Mouse (Mus musculus): ENCODE data around the gene Prpf6. TPM values are rescaled to one million over a fixed set of nuclear protein-coding genes. Genes with fewer than 3 reads are reported as not detected.

The Prpf6 gene
- polyA plus RNA-seq, 1 experiment from 2014 or later = 63.6 TPM

DNA sequence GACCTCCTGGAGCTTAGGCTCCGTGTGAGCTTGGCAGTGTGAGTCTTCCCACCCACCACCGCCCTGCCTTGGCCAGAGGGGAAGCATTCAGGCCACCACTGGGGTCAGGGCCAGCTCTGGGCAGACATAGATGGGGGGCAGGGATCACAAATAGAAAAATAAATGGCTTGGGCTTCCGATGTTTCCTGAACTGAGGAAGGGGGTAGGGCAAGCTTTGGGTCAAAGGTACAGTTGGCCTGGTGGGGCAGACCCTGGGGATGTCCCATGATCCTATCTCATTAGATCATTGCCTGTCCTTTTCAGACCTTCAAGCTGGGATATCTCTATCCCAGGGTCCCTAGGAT is 86.1 kb downstream of the Prpf6 start:
- Histone ChIP-seq H3K9ac (no peak overlapping the region), H3K36me3 (no peaks in the 10 kb centered on the region), H3K27me3 (peaks cover 8% of the 10 kb centered on the region), H3K27ac (replicated peaks) (peak overlapping the region; percentile 23), H3K4me3 (replicated peaks) (no peak overlapping the region), H3K4me2 (replicated peaks) (no peak overlapping the region), H3K9me3 (replicated peaks) (no peaks in the 10 kb centered on the region), H3K4me1 (peaks cover 49% of the 10 kb centered on the region)
- 55% methylated on average over 3 of the region's 3 CpGs for WGBS
- no peak for ATAC-seq (ENCODE audit: insufficient number of reproducible peaks, low FRiP score, low TSS enrichment, low read depth)

DNA sequence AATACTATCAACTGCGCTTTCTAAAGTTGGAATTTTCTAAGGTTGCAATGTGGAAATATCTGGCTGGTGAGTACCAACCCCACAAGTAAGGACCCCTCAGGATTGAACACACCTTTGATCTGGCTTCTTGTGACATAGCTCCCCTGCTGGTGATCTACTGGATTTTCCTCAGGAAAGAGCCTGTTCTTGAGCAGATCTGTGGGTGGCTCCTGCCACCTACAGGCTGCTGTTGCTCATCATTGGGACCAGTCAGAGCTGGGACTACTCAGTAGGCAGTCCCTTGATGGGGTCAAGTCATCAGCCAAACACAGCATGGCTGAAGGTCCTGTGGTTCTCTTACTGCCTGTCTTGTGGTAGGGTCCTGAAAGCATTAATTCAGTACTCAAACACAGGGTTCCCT is 87.1 kb downstream of the Prpf6 start:
- Histone ChIP-seq H3K9ac (no peak overlapping the region), H3K27ac (replicated peaks) (no peak overlapping the region), H3K9me3 (replicated peaks) (no peaks in the 10 kb centered on the region), H3K27me3 (no peaks in the 10 kb centered on the region; the same call in 1 of the 2 replicates), H3K4me1 (peaks cover 40% of the 10 kb centered on the region), H3K36me3 (no peaks in the 10 kb centered on the region), H3K4me3 (replicated peaks) (no peak overlapping the region), H3K4me2 (replicated peaks) (no peak overlapping the region)
- WGBS = 51% methylated on average over 1 of the region's 1 CpGs
- peak; percentile 63 for ATAC-seq (ENCODE audit: insufficient number of reproducible peaks, low FRiP score, low TSS enrichment, low read depth)

DNA sequence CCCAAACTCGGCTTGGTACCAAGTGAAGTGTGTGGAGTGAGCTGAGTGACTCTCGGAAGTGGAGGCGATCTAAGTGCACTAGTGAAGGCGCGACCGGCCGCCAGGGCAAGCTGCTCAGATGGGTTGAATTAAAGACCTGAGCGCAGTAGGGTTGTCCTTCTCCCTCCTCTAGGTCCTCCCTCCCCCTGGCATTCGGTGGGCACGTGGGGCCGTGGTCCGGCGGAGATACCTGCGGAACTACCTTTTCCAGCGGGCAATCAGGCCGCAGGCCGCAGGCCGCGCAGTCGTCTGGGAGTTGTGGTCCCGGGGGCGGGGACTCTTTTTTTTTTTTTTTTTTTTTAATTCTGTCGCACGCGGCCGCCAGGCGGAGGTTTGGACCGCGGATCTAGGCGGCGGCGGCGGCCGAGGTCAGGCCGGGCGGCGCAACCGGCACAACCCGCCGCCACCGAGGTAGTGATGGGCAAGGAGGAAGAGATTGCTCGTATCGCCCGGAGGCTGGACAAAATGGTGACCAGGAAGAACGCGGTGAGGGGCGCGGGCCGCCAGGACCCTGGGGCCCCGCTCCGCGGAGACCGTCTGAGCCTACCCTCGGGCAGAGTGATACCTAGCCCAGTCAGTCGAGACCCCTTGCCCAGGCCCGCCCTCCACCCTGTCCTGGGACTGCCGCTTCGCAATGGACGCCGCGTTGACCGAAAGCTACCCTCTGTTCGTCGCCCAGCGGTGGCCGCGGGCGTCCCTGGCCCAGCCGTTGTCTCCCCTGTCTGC is 88.5 kb downstream of the Prpf6 start, which contains the start of gene Tcea2:
Tcea2 (plus strand) TSS at position 360 of the 765 bp plus-strand sequence.
- peaks cover 26% of the 10 kb centered on the region for H3K4me1 ChIP-seq
- no peaks in the 10 kb centered on the region for H3K36me3 ChIP-seq
- WGBS = under 1% methylated on average over 69 of the region's 69 CpGs
- peak within 1 kb of the TSS; percentile 48; the same call in 1 of the 2 replicates for H3K27ac ChIP-seq (replicated peaks)
- H3K4me2 ChIP-seq (replicated peaks) = peak within 1 kb of the TSS; percentile 88
- no peaks in the 10 kb centered on the region for H3K9me3 ChIP-seq (replicated peaks)
- H3K9ac ChIP-seq = peak within 1 kb of the TSS; percentile 80
- peak within 1 kb of the TSS; percentile 74 for H3K4me3 ChIP-seq (replicated peaks)
- peak; percentile 32; the same call in 1 of the 2 replicates for ATAC-seq (ENCODE audit: insufficient number of reproducible peaks, low FRiP score, low TSS enrichment, low read depth)
- no peaks in the 10 kb centered on the region for H3K27me3 ChIP-seq

DNA sequence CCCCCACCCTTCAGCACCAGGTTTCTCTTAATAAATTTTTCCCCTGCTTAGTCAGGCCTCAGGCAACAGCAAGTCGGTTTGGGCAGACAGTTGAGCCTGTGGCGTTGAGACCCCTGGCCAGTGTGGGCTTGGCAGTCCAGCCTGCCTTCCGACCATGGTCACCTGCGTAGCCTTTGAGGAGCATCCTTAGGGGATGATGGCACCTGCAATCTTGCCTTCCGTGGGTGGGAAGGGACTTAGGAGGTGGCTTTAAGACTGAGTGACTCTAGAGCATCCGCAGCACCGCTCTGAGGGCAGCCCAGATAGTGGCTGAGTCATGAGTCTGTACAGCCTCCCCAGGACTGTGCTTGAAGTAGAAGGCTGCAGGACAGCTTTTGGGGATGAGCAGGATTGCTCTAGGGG is 89.0 kb downstream of the Prpf6 start:
- H3K4me2 ChIP-seq (replicated peaks) = peak overlapping the region; percentile 88
- no peaks in the 10 kb centered on the region for H3K36me3 ChIP-seq
- no peaks in the 10 kb centered on the region for H3K27me3 ChIP-seq
- peak overlapping the region; percentile 80 for H3K9ac ChIP-seq
- WGBS = 10% methylated on average over 7 of the region's 7 CpGs
- peak overlapping the region; percentile 48; the same call in 1 of the 2 replicates for H3K27ac ChIP-seq (replicated peaks)
- peaks cover 21% of the 10 kb centered on the region for H3K4me1 ChIP-seq
- peak; percentile 40; the same call in 1 of the 2 replicates for ATAC-seq (ENCODE audit: insufficient number of reproducible peaks, low FRiP score, low TSS enrichment, low read depth)
- no peaks in the 10 kb centered on the region for H3K9me3 ChIP-seq (replicated peaks)
- H3K4me3 ChIP-seq (replicated peaks) = peak overlapping the region; percentile 74

DNA sequence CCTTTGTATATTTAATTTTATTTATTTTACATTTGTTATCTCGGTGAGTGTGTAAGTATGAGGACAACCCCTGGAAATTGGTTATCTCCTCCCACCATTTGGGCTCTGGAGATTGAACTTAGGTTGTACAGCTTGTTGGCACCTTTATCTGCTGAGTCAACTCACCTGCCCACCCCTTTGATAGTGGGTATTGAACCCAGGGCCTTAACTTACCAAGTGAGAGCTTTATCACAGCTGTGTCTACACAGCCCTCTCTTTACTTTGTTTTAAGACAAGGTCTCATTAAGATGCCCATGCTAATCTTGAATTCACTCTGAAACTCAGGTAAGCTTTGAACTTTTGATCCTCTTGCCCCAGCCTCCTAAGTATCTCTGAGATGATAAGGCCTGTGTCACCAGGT is 90.3 kb downstream of the Prpf6 start:
- no peak overlapping the region for H3K4me3 ChIP-seq (replicated peaks)
- H3K9me3 ChIP-seq (replicated peaks) = no peaks in the 10 kb centered on the region
- no peaks in the 10 kb centered on the region for H3K27me3 ChIP-seq
- no peak overlapping the region for H3K9ac ChIP-seq
- 88% methylated on average over 1 of the region's 1 CpGs for WGBS
- peaks cover 12% of the 10 kb centered on the region for H3K36me3 ChIP-seq
- H3K4me2 ChIP-seq (replicated peaks) = no peak overlapping the region
- no peak overlapping the region for H3K27ac ChIP-seq (replicated peaks)
- H3K4me1 ChIP-seq = peaks cover 20% of the 10 kb centered on the region
- ATAC-seq (ENCODE audit: insufficient number of reproducible peaks, low FRiP score, low TSS enrichment, low read depth) = no peak

DNA sequence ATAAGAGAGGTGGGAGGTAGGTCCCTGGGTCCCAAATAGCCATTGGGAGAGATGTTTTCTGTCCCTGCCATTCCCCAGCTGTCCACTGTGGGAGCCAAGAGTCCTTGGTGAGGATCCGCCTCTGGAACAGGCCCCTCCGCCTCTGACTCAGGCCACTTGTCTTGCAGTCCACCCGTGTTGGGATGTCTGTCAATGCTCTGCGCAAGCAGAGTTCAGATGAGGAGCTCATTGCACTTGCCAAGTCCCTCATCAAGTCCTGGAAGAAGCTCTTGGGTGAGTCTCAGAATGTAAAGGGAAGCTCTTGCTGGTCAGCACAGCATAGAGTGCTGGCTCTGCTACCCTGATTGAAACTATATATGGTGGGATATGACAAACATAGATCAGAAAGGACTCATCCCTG is 91.7 kb downstream of the Prpf6 start:
- Histone ChIP-seq H3K4me3 (replicated peaks) (no peak overlapping the region), H3K9ac (no peak overlapping the region), H3K4me2 (replicated peaks) (no peak overlapping the region), H3K9me3 (replicated peaks) (no peaks in the 10 kb centered on the region), H3K27ac (replicated peaks) (no peak overlapping the region), H3K36me3 (peaks cover 25% of the 10 kb centered on the region), H3K4me1 (peaks cover 20% of the 10 kb centered on the region), H3K27me3 (no peaks in the 10 kb centered on the region)
- WGBS = 68% methylated on average over 4 of the region's 4 CpGs
- no peak for ATAC-seq (ENCODE audit: insufficient number of reproducible peaks, low FRiP score, low TSS enrichment, low read depth)

DNA sequence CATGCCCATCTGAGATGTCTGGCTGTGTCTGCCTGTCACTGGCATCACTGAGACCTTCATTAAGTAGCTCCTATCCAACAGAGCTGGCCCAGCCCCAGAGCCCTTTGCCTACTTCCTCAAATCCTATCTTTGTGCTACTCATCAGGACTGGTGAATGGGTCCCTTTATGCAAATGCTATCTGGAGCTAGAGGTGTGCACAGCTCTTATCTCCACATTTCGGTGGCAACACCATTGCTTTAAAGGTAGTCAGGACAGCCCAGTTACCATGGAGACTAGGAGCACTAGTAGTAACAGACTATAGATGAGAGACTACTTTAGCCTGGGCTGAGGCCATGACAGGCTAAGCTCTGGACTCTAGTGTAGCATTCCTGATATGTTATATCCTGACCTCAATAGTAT is 93.0 kb downstream of the Prpf6 start:
- Histone ChIP-seq H3K4me1 (peaks cover 11% of the 10 kb centered on the region), H3K4me2 (replicated peaks) (no peak overlapping the region), H3K9me3 (replicated peaks) (no peaks in the 10 kb centered on the region), H3K4me3 (replicated peaks) (no peak overlapping the region), H3K27ac (replicated peaks) (no peak overlapping the region), H3K36me3 (peaks cover 38% of the 10 kb centered on the region), H3K27me3 (no peaks in the 10 kb centered on the region), H3K9ac (no peak overlapping the region)
- 81% methylated on average over 1 of the region's 1 CpGs for WGBS
- no peak for ATAC-seq (ENCODE audit: insufficient number of reproducible peaks, low FRiP score, low TSS enrichment, low read depth)

DNA sequence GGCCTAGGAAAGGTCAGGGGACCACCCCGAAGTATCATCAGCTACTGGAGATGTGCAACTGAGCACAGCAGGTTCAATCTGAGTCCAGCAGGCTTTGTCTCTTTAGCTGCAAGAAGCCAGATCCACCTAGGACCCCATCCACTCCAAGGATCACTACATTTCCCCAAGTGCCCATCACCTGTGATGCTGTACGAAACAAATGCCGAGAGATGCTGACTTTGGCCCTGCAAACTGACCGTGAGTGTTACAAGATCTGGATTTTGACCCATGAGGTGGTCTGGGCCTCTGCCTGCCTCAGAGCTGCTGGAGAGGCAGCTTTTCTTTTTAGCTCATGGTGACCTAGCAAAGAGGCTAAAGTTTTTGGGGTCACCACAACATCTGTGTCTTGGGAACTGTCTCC is 94.0 kb downstream of the Prpf6 start:
- Histone ChIP-seq H3K27me3 (no peaks in the 10 kb centered on the region), H3K9ac (no peak overlapping the region), H3K27ac (replicated peaks) (no peak overlapping the region), H3K36me3 (peaks cover 41% of the 10 kb centered on the region), H3K4me1 (peaks cover 12% of the 10 kb centered on the region), H3K4me2 (replicated peaks) (no peak overlapping the region), H3K4me3 (replicated peaks) (no peak overlapping the region), H3K9me3 (replicated peaks) (no peaks in the 10 kb centered on the region)
- 94% methylated on average over 4 of the region's 4 CpGs for WGBS
- no peak for ATAC-seq (ENCODE audit: insufficient number of reproducible peaks, low FRiP score, low TSS enrichment, low read depth)

DNA sequence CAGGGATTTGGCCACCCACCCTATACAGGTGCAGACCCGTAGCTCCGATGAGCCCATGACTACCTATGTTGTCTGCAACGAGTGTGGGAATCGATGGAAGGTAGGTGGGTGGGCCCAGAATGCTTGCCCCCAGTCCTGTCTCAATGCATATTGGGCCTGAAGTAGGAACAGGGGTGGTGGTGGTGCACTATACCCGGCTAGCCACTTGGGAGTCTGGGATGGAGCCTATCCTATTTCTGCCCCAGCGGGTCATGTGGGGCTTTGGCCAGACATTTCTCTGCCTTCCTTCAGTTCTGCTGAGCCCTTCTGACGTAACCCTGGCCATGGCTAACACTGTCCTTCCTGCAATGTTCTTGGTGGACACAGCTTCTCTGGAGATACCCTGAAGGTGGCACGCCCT is 95.9 kb downstream of the Prpf6 start:
- H3K4me2 ChIP-seq (replicated peaks) = no peak overlapping the region
- H3K9me3 ChIP-seq (replicated peaks) = no peaks in the 10 kb centered on the region
- H3K4me3 ChIP-seq (replicated peaks) = no peak overlapping the region
- no peak overlapping the region for H3K9ac ChIP-seq
- no peak for ATAC-seq (ENCODE audit: insufficient number of reproducible peaks, low FRiP score, low TSS enrichment, low read depth)
- no peak overlapping the region for H3K27ac ChIP-seq (replicated peaks)
- peaks cover 41% of the 10 kb centered on the region for H3K36me3 ChIP-seq
- peaks cover 19% of the 10 kb centered on the region for H3K4me1 ChIP-seq
- H3K27me3 ChIP-seq = no peaks in the 10 kb centered on the region
- 92% methylated on average over 8 of the region's 8 CpGs for WGBS

DNA sequence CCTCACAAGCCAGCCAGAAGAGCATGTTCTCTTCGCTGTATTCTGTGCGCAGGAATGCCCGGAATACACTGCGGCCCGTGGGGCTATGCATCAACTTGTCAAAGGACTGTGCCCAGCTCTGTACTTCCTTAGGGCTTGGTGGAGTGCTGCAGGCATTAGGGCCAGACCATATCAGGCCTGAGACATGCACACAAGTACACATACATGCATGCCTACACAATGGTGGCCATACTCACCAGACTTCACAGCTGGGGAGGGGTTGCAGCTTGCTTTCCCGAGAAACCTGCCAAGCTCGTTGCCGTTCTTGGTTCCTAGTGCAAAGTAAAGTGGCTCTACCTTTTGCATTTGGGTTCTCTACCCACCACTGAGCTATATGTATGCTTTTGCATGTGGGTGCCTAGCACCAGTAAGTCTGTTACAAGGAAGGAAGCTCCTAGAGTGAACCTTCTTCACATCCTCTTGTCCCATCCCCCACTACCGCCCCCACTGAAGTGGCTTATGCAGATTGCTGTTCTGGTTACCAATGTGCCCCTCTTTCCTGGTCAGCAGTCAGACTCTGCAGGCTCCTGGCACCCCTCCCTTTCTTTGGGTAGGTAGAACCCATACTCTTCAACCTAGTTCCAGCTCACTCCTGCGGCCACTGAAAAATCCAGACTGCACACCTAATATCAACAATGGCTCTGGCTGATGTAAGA is 97.9 kb downstream of the Prpf6 start:
- H3K4me1 ChIP-seq = peaks cover 27% of the 10 kb centered on the region
- no peak overlapping the region for H3K9ac ChIP-seq
- WGBS = 86% methylated on average over 10 of the region's 10 CpGs
- no peak overlapping the region for H3K4me2 ChIP-seq (replicated peaks)
- peaks cover 41% of the 10 kb centered on the region for H3K36me3 ChIP-seq
- ATAC-seq (ENCODE audit: insufficient number of reproducible peaks, low FRiP score, low TSS enrichment, low read depth) = no peak
- H3K4me3 ChIP-seq (replicated peaks) = no peak overlapping the region
- H3K27ac ChIP-seq (replicated peaks) = no peak overlapping the region
- H3K9me3 ChIP-seq (replicated peaks) = no peaks in the 10 kb centered on the region
- H3K27me3 ChIP-seq = no peaks in the 10 kb centered on the region

DNA sequence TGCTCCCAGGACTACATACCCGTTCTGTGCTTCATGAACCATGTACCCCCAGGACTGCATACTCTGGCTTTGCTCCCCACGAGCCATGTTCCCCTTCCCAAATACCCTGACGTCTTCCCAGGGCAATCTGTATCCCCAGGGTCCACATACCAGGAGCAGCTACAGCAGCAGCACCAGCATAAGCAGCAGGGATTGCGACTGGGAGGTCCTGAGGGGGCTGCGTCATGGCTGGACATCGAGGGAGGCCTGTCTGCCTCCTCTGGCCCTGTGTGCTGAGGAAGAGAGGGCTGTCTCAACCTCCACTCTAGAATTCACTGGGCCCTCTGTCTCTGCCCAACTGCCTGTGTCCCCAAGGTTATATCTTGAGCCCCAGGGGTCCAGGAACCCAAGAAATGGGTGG is 99.4 kb downstream of the Prpf6 start:
- peaks cover 38% of the 10 kb centered on the region for H3K36me3 ChIP-seq
- H3K4me1 ChIP-seq = peaks cover 27% of the 10 kb centered on the region
- H3K27ac ChIP-seq (replicated peaks) = no peak overlapping the region
- WGBS = 79% methylated on average over 6 of the region's 6 CpGs
- H3K27me3 ChIP-seq = no peaks in the 10 kb centered on the region
- no peak overlapping the region for H3K9ac ChIP-seq
- no peak overlapping the region for H3K4me2 ChIP-seq (replicated peaks)
- ATAC-seq (ENCODE audit: insufficient number of reproducible peaks, low FRiP score, low TSS enrichment, low read depth) = no peak
- no peaks in the 10 kb centered on the region for H3K9me3 ChIP-seq (replicated peaks)
- H3K4me3 ChIP-seq (replicated peaks) = no peak overlapping the region

All from embryonic facial prominence, embryonic 15.5 days (tissue).